Mouse (Mus musculus) stomach, postnatal 0 days (tissue): ENCODE results near the gene Prpf4b. TPM values are rescaled to one million over a fixed set of nuclear protein-coding genes. Genes with fewer than 3 reads are reported as not detected.

Source experiments
- ATAC-seq: fragments of 200-750 bp; cut with Nextera tagmentation; 2 replicates; pipeline ENCODE4 v1.8.0; 2017; ENCODE audit not compliant: low FRiP score, low TSS enrichment
- DNase-seq: peaks from one replicate; pipeline ENCODE4 v3.0.0-alpha.2; 2016; ENCODE audit warnings: low spot score
- H3K27ac ChIP-seq: fragments of 300-500 bp; sonication (generic); replicated peaks from 2 replicates; pipeline ENCODE4 v1.5.1; 2014; ENCODE audit warnings: mild to moderate bottlenecking, control low read depth
- H3K27me3 ChIP-seq: fragments of 300-500 bp; sonication (generic); 2 replicates; pipeline ENCODE4 v1.6.1; 2014; ENCODE audit warnings: low read length; ENCODE audit not compliant: control insufficient read depth, insufficient read depth
- H3K36me3 ChIP-seq: fragments of 300-500 bp; sonication (generic); 2 replicates; pipeline ENCODE4 v1.6.1; 2014; ENCODE audit warnings: low read length, mixed read lengths; ENCODE audit not compliant: control insufficient read depth, insufficient read depth
- H3K4me1 ChIP-seq: fragments of 300-500 bp; sonication (generic); replicated peaks from 2 replicates; pipeline ENCODE4 v1.6.1; 2014; ENCODE audit warnings: antibody characterized with exemption; ENCODE audit not compliant: control insufficient read depth, insufficient read depth
- H3K4me2 ChIP-seq: fragments of 300-500 bp; sonication (generic); replicated peaks from 2 replicates; pipeline ENCODE4 v1.6.1; 2014; ENCODE audit warnings: low read depth, mild to moderate bottlenecking, control low read depth, moderate library complexity
- H3K4me3 ChIP-seq: fragments of 300-500 bp; sonication (generic); 2 replicates; pipeline ENCODE4 v1.5.1; 2014; ENCODE audit warnings: low read depth, low read length, control low read depth
- H3K9ac ChIP-seq: fragments of 300-500 bp; sonication (generic); 2 replicates; pipeline ENCODE4 v1.6.1; 2014; ENCODE audit warnings: mild to moderate bottlenecking, low read length, control low read depth, mixed read lengths
- H3K9me3 ChIP-seq: fragments of 300-500 bp; sonication (generic); 2 replicates; pipeline ENCODE4 v1.6.1; 2016; ENCODE audit warnings: low read length; ENCODE audit not compliant: control insufficient read depth
- CTCF ChIP-seq: IDR thresholded peaks from 2 replicates; pipeline ENCODE4 v1.5.1; 2016; ENCODE audit warnings: antibody characterized with exemption, low read depth, mild to moderate bottlenecking, moderate library complexity
- EP300 ChIP-seq: optimal IDR thresholded peaks from 2 replicates; pipeline ENCODE3; 2016; ENCODE audit warnings: antibody characterized with exemption
- WGBS: fragments of 180-500 bp; shearing (Covaris S2); extraction: QIAGEN DNeasy Blood & Tissue Kit; methylation state at CpG from one replicate; pipeline ENCODE4 v1.1.7; 2014; 5-methylcytosine and 5-hydroxymethylcytosine counted together
- polyA plus RNA-seq: library from polyadenylated mRNA; unstranded; fragments of >200 nt; fragmentation: Nextera tagmentation; extraction: Ambion mirVana; gene quantifications from 2 replicates; pipeline ENCODE4 v1.2.1, GENCODE M21; 2015

Prpf4b gene
- 37.7 and 42.7 TPM in 2 replicates for polyA plus RNA-seq

DNA sequence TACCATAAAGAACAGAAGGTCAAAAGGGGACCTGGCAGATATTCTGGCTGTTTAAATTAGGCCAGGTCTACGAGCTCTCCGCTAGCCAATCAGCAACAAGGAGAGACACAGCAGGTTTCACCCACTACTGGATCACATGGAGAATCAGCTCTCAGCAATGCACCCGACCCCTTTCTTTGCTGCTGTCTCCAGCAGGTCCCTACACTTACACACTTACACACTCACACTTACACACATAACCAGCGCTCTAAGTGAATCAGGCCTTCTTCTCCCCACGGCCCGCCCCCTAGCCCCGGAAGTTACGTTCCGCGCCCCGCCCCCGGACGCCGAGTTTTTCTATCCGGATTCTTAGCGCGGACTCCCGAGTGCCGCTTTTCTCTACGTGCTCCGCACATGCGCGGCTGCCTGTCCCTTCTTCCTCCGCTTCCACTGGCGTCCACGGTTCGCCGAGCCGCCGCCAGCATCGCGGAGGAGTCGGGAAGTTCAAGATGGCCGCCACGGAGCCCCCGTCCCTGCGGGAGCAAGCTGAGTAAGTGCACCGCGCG is at the start of gene Prpf4b:
TSS of gene Prpf4b (plus strand) at position 137 of the 545 bp plus-strand sequence.
- Histone ChIP-seq H3K9me3 (no peaks in the 10 kb centered on the region), H3K27me3 (no peaks in the 10 kb centered on the region), H3K4me2 (peak within 1 kb of the TSS; percentile 57), H3K4me1 (peaks cover 6% of the 10 kb centered on the region; the same call in 1 of the 2 replicates), H3K36me3 (no peaks in the 10 kb centered on the region), H3K9ac (peak within 1 kb of the TSS; percentile 96), H3K27ac (peak within 1 kb of the TSS; percentile 99), H3K4me3 (peak within 1 kb of the TSS; percentile 94)
- 1% methylated on average over 40 of the region's 40 CpGs for WGBS
- peak; percentile 94 for DNase-seq
- no peak for TF ChIP-seq CTCF
- no peak for TF ChIP-seq EP300
- peak; percentile 80 for ATAC-seq

DNA sequence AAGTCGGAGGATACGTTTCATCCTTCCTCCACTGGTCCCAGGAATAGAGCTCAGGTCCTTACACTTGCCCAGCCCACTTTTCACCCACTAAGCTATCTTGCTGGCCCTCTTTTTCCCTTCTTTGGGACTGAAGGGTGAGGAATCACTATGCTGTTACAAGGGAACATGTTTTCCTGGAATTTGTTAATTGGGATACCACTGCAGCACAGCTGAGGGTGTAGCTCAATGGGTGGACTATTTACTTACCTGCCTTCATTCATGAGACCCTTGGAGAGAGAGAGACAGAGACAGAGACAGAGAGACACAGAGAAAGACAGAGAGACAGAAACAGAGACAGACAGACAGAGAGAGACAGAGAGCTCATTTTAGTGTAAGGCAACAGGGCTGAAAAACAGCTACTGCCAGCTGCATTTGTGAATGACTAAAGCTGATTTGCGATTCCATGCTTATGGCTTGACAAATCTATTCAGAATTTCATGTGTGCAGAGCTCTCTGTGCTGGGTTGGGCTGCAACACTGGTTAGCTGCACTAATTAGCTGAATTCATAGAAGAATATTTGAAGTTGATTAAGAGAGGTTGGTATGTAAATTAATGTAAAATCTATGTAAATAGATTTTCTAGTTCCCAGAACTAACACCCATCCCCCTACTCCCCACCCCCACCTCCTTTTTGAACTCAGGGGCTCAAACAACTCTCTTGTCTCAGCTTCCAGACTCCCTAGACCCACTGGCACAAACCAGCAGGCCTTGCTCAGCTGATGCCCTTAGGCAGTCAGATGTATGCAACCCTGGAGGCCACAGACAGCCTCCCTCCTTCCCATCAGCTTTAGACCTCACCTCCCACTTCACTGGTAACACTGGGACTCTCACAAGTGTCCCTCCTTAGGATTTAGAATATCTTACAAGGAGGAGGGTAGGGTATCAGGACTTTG is 48.1 kb upstream of the Prpf4b start:
- Histone ChIP-seq H3K36me3 (no peaks in the 10 kb centered on the region), H3K27ac (peak overlapping the region; percentile 45; the same call in 1 of the 2 replicates), H3K4me3 (no peak overlapping the region), H3K4me1 (no peaks in the 10 kb centered on the region), H3K9me3 (no peaks in the 10 kb centered on the region), H3K27me3 (no peaks in the 10 kb centered on the region), H3K9ac (no peak overlapping the region), H3K4me2 (no peak overlapping the region)
- 64% methylated on average over 3 of the region's 3 CpGs for WGBS
- DNase-seq (no peak), ATAC-seq (no peak)
- no peak for TF ChIP-seq CTCF
- no peak for TF ChIP-seq EP300

DNA sequence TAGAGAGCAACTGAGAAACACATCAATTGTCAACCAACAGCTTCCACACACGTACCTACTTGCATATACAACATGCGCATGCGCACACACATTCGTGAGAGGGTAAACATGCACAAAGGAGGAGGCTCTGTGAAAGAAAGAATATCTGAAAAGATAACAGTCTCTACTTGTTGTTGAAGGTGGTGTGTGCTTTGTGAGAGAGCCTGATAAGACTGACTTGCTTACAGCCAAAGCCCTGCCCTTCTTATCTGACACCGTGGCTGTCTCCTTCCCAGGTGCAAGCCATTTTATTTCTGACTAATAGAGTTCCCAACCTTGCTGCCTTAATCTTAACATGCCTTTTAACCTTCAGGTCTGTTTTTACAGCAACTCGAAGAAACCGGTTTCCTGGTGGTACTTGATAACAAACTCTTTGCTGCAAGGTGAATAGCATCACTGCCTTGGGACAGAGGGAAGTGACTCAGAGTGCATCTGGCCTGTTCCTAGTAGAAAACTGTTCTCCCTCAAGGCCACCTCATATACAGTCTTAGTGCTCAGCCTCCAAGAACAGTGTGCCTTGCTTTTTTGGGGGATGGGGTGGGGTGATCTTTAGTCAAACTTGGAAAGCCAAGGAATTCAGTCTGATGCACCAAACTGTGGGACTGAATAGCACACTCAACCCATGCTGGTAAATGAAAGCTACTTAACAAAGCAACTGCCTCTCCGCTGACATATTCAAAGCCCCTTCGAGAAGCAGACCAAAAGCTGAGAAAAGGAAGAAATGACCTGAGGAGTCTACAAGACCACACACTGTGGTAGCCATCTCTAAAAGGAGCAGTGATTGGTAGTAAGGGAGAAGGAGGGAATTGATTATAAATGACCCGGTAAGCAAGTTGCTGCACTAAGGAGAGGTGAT is 46.9 kb upstream of the Prpf4b start:
- Histone ChIP-seq H3K27ac (peak overlapping the region; percentile 63), H3K4me1 (no peaks in the 10 kb centered on the region), H3K4me2 (no peak overlapping the region), H3K27me3 (no peaks in the 10 kb centered on the region), H3K9ac (no peak overlapping the region), H3K9me3 (no peaks in the 10 kb centered on the region), H3K4me3 (no peak overlapping the region), H3K36me3 (no peaks in the 10 kb centered on the region)
- peak; percentile 68 for DNase-seq
- 55% methylated on average over 10 of the region's 10 CpGs for WGBS
- TF ChIP-seq CTCF (no peak), EP300 (no peak)
- ATAC-seq = peak; percentile 98

DNA sequence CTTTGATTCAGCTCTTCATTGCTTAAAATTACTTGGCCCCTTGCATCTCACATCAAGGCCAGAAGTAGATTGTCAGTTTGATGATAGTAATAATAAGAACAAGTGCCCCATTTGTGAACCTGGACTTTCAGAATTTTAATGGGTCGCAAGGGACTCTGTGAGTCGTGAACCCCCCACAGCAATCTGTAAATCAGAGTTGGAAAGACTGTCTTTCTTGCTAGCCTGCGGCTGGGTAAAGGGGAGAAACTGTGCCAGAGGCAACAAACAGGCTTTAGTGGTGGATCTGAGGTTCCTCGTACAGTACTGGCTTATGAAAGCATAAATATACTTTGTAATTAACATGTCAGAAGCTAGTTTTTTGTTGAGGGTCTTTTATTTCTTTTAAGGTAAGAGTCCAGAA is 32.3 kb upstream of the Prpf4b start:
- Histone ChIP-seq H3K27me3 (no peaks in the 10 kb centered on the region), H3K4me2 (no peak overlapping the region), H3K9me3 (no peaks in the 10 kb centered on the region), H3K36me3 (no peaks in the 10 kb centered on the region), H3K4me3 (no peak overlapping the region), H3K9ac (no peak overlapping the region), H3K4me1 (no peaks in the 10 kb centered on the region), H3K27ac (no peak overlapping the region)
- ATAC-seq (no peak), DNase-seq (no peak)
- TF ChIP-seq EP300 = no peak
- TF ChIP-seq CTCF = no peak
- WGBS = 83% methylated on average over 4 of the region's 4 CpGs

DNA sequence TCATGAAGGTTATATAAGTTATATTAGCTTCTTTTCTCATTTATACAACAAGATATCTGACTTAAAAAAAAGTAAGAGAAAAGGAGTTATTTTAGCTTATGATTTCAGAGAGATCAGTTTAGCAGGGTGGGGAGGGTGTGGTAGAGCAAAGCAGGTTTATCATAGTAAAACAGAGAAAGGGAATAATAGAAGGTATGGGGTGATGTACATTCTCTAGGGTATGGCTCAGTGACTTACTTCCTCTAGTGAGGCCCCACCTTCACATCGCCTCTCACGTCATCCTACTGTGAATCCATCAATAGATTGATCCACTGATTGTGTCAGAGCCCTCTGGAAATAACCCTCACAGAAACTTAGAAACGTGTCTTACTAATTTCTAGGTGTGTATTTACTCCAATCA is 24.3 kb upstream of the Prpf4b start:
- H3K36me3 ChIP-seq = no peaks in the 10 kb centered on the region
- no peak overlapping the region for H3K4me2 ChIP-seq
- H3K9ac ChIP-seq = no peak overlapping the region
- peaks cover 16% of the 10 kb centered on the region; the same call in 1 of the 2 replicates for H3K9me3 ChIP-seq
- H3K27me3 ChIP-seq = no peaks in the 10 kb centered on the region
- no peaks in the 10 kb centered on the region for H3K4me1 ChIP-seq
- DNase-seq = no peak
- H3K27ac ChIP-seq = no peak overlapping the region
- no peak for ATAC-seq
- TF ChIP-seq CTCF (no peak), EP300 (no peak)
- WGBS = 75% methylated on average over 3 of the region's 3 CpGs
- no peak overlapping the region for H3K4me3 ChIP-seq
